Mouse (Mus musculus): ENCODE measurements at regions not wholly inside any gene's neighbourhood (a gene's known extent, or its start where the extent isn't known, plus 50 kb on each side); places are given as distances from the start of the nearest gene placed in this dataset.

DNA sequence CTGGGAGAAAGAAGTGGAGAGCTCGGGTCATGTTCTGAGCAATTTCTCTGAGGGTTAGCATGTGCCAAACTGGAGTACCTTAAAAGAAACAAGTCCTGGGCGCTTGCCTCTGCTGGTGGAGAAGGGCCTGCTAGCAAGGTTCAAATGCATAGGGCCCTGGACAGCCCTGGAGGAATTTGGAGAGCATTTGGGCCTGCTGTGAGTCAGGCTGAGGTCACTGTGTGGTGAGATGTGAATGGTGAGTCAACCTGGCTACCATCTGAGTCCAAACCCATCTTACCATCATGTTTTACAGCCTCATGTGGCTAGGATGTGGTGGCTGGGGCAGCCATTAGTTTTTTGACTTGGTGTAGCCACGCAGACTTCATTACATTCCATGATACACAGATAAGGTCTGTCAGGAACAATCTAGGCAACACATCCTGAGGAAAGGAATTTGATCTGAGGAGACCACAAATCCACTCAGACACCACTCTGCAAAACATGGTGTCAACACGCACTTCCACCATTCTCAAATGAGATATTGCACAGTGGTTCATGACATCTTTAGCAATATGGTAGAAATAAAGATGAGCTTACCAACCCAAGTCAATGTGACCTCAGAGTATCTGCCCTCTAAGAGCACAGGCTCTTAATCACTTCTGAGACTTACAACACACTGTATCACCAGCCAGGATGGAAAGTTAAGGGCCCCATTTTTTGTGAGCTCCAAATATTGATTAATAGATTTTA lies 83.1 kb downstream of the Thbs2 start:
- no peak for DNase-seq

DNA sequence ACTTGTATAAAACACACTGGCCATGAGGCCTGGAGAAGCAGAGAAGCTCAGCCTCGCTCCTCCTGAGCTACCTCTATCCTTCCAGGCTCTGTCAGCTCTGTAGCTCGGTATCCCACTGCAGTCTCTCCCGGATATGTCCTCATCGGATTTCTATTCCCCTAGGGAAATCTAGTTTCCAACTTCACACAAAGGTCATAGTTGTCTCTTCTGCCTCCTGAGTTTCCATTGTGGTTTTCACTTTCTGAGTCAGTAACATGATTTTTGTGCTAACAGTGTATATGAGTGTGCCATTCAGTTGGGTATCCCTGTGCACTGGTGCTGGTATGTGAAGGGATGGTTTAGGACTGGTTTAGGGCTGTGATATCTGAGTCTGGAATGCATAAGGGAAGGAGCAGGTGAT lies 85.2 kb downstream of the Thbs2 start:
- DNase-seq, result no peak

DNA sequence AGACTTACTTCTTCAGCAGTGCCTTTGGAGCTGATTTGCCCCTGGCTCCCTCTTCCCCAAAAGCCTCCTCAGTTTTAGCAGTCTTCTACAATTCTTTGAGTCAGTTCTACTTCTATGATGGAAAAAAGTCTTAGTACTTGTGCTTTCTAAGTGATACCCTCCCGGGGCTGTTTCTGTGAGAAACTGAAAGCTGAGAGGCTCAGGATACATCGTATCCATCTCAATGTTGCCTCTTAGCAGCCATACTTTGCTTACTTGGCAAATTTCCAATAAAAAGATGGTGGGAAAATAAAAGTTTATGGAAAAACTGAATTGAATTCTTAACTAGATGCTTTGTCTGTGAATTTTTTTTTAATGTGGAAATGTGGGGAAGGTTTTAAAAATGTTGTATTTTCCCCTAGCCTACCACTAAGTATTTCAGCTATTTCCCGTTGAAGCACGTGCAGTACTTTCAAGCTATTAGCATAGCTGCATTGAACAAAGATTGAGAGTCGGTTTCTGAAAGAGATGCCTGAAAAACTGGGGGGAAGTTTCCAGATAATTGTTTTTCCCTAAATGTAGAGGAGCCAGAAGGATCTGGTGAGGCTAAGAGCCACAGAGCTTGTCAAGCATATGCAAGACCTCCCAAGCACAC lies 87.6 kb downstream of the Thbs2 start:
- DNase-seq, result no peak

DNA sequence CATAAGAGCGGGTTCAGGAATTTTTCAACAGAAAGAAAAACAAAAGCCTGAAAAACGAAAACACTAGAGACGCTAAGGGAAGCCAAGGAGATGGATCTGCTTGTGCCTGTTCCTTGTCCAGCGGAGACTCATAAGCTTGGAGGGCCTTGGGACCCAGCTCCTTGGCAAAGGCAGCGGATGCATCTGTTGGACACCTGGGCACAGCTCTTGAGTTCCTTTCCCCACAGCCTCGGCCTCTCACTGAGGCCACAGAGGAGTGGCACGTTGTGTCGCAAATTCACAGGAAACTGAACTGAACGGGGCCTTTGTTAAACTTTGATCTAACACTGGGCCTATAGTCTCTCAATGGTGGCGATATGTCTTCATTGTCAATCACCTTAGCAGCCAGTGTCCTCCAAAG lies 94.4 kb downstream of the Thbs2 start:
- DNase-seq, result no peak

DNA sequence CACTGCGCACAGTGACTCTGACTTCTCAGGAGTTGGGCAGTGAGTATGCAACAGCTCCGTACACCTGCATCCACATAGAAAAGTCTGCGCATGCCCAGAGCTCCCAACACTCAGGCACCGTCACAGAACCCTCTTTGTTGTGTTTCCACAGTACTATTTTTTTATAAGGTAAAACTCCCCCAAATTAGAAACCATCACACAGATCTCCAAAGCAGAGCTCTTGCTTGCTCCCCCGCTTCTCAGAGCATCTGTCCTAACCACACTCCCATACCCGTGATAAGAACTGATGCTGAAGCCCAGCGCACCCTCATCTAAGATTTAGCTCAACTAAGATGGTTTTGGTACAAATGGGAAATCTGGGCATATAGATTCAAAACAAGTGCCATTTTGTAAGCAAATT lies 97.6 kb downstream of the Thbs2 start:
- DNase-seq, result no peak

DNA sequence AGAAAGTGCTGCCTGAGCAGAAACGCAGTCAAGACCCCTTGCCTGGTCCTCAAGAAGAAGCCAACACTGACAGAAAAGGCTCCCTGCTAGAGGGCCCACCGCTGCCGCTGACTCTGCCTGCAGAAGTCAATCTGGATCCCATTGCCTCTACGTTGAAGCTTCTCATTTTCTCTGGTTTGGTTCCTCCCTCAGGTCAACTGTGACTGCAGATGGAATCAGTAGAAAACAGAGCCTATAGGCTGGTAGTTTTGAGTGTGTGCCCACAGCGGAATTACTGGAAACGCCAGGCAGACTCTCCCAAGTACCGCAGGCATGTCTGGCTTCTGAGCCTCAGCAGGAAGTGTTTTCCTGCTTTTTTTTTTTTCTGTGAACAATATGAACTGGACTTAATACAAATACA lies 98.5 kb downstream of the Thbs2 start:
- peak; percentile 22 for DNase-seq

DNA sequence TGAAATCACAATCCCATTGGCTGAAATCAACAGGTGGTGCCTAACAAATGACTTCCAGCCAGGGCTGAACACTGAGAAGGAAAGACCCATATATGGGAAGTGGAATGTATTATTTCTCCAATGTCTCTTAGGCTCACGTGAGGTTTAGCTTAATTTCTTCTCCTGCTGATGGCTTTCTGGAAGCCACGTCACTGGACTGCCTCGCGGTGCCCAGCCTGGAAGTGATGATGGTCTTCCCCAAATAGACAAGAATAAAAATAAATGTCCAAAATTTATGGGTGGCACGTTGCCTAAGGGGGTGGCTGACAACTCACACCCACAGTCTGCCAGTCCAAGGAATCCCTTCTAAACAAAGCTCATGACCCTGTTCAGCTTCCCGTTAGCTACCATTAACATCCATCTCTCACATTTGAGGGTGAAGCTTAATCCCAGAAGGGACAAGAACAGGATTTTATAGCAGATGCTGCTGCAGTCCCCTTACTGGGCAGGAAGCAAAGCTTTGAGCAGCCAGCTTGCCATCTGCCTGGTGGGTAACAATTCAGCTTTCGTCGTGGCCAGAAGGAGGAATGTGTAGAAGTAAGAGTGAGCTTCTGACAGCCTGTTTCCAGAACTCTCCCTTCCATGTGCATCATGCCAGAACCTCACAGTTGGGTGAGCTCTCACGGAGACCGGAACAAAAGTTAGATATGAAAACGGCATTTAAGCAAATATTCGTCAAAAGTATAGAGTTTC lies 105.8 kb downstream of the Thbs2 start:
- no peak for DNase-seq

DNA sequence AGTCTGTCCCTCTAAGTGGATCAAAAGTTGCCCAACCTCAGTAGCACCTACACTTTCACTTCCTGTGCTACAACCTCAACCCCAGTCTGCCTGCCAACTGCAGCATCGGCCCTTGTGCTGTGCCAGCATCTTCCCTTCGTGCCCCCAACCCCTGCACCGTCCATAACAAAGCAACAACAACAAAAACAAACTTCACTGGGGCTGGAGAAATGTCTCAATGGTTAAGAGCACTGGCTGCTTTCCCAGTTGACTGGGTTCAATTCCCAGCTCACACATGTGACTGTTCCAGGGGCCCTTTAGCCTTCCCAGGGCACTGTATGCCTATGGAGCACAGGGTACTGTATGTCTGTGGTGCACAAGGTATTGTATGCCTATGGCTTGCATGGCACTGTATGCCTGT lies 114.4 kb downstream of the Thbs2 start:
- DNase-seq, result no peak

DNA sequence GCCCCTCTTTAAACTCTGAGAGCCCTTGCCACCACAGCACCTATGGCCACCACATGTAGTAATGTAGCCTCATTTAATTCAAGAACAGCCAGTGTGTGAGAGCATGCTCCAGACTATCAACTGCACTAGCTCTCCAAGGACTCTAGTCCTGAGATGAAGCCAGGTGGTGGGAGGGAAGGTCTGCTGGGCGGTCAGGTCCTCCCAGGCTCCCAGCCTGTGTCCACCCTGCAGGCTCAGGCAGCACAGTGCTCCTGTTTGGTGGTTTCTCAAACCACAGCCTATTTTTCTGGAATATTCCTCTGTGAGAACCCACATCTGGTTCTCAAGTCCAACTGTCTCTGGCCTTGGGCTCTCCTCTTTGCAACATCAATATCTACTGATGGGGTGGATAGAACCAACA lies 115.3 kb downstream of the Thbs2 start:
- DNase-seq, result no peak

DNA sequence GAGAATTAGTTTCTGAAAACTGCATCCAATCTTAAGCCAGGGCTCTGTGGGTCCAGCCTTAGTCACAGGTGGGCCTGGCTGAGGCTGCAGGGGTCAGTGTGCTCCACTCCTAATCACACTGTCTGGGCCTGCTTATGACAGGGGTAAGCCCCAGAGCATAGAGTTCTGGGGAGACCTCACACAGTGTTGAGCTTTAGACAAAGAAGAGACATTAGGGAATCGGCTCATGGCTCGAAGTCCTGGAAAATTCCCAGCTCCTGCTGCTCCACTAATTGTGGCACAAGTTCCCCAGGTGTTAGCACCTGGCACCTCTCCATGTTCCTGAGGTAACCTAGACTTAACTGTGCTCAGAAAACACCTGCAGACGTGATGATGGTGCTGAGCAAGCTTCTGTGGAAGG lies 115.8 kb downstream of the Thbs2 start:
- DNase-seq, result no peak

DNA sequence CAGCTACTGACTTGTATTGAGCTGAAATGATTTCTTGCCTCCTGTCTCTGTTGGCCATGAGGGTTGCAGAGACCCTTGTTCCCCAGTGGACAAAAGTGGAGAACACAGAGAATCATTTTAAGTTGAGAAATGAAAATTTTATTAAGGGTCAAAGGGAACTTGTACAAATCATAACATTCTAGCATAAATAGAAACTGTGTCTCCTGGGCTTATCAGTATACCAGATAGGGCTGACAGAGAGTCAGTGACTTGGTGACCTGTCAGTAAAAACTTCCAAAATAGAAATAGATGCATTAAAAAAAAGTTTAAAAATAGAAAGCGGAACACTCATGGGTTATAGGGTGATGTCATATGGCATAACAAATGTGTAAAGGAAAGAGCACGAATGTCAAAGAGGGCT lies 117.9 kb downstream of the Thbs2 start:
- DNase-seq, result no peak

DNA sequence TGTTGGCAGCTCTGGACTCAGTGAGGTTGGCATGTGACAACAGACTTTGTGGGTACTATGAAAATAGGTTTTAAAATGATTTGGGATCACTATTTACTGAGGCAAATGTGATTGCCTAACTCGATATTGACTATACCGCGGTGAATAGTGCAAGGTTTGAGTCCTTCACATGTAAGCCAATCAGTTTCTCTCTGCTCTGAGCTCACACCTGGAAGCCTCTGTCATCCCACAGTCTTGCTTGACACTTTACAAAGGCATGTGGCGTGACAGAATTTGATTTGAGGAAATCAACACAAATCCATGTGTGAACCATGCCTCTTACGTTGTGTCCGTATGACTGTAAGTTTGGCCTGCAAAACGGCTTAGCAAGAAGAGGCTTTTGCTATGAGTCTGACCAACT lies 122.9 kb downstream of the Thbs2 start:
- DNase-seq, result no peak

DNA sequence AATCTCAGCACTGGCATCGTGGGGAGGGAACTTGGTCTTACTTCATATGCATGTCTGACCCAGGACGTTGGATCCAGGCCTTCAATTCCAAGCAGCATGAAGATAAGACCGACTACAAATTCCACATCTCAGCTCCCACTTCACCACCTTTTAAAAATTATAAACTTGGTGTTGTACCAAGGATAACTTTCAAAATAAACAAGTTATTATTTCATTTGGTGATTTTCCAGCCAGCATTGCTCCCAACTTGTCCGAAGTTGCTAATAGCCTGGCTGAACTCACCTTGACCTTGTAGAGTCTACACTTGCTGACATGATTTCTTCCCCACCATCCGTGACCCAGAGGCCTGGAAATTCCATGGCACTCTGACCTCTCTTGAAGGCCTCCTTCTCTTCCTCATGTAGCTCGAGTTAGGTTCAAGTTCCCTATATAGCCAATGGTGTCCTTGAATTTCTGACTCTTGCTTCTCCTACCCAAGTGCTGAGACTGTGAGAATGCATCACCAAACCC lies 123.7 kb downstream of the Thbs2 start:
- no peak for DNase-seq

DNA sequence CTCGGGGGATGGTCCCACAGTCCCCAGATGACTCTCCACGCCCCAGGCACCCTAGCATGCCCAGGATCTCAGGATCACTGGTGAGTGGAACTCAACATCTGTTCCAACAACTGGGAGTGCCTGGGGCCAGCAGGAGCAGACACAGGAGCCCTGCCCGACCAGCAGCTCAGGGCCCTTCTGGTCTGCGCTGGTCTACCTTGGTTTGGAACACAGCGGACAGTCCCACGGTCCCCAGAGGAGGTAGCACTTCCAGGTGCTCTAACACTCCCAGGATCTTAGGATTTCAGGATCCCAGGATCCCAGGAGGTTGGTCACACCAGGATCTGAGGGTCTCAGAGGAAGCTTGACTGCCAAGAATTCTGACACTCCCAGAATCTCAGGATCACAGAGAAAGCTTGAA lies 131.8 kb downstream of the Thbs2 start:
- DNase-seq, result no peak

DNA sequence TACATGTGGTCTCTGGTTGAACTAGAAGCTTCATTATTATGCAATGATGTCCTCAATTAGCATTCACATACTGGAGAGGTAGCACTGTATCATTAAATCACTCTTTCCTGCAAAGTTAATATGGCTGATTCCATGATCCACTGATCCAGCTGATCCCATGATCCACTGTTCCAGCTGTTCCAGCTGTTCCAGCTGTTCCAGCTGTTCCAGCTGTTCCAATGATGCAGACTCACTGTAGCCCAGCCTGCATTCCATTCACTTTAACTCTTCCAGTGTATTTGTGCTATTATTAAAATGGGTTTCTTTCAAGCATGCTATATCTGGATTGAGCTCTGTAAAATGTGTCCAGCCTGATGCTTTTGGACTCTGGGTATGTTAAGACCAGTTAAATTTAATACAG lies 136.8 kb downstream of the Thbs2 start:
- DNase-seq, result no peak

DNA sequence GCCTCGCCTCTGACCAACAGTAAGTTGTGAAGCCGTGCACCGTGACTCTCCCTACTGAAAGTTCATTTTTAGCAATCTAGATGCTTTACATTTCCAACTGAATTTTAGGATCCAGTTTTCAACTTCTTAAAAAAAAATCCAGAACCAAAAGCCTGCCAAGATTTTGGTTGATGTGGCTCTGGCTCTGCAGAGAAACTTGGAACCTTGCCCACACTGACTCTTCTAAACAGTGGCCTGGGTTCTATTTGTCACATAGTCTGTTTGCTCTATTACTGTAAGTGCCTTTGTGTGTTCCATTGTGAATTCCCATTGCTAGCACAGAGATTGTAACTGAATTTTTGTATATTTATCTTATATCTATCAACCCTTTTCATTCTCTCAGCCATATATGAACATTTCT lies 140.8 kb downstream of the Thbs2 start:
- DNase-seq, result peak; percentile 30

DNA sequence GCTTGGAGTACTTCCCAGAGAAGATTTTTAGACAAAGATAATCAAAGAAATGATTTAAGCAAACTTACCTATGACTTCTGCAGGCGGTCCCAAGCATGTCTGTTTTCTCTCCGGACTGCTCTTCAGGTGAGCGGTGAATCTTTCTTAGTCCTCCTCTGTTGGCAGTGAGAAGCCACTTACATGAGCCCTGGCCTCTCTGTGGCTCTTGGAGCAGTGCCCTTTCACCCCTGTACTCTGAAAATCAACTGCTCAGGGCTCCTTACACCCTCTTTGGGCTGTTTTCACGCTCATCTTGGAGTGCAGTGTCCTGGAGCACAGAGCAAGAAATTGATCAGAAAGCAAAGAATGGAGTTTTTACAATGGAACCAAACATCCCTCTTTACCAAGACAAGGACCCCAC lies 142.0 kb downstream of the Thbs2 start:
- DNase-seq, result no peak

DNA sequence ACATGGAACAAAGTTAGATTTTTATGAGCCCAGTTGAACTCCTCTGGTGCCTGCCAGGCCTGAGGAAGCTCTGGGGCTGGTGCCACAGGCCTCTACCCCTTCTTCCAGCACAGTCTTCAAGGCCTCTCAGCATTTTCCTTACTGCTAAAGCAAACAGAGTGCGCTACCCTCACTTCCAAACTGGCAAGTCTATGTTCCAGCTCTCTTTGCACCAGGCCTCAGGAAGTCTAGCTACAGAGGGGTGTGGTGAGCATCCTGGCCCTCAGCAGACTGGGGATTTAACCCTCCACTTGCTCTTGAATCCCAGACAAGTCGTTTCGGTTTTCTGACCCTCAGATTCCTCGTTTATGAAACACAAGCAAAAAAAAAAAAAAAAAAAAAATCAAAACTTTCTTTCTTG lies 142.4 kb downstream of the Thbs2 start:
- DNase-seq, result peak; percentile 5

DNA sequence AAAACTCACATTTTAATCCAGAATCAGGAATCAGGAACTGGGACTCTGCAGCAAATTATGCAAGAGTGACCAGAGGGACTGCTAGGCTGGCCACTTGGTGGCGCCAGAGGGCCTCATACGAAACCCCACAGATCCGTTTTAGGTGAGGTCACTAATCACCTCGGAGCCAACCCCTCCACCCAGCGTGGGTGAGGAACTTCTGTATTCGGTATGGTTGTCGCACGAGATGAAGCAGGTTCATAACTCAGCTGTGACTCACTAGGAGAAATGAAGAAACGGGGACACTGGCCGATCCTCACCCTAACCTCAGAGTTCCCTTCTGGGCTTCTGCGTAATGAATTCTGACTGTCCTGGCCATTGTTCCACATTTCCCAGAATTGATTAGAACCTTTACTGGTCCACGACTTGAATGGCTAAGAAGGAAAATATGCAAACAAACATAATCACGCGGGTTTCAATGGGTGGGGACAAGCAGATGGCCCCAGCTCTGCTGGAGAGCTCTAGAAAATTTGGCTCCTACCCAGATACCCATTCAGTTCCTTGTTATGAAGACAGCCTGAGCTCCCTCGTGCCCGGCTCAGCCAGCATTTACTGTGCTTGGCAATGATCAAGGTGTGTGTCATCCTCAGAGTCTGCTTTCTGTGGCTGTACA lies 148.1 kb downstream of the Thbs2 start:
- DNase-seq, result peak; percentile 87

DNA sequence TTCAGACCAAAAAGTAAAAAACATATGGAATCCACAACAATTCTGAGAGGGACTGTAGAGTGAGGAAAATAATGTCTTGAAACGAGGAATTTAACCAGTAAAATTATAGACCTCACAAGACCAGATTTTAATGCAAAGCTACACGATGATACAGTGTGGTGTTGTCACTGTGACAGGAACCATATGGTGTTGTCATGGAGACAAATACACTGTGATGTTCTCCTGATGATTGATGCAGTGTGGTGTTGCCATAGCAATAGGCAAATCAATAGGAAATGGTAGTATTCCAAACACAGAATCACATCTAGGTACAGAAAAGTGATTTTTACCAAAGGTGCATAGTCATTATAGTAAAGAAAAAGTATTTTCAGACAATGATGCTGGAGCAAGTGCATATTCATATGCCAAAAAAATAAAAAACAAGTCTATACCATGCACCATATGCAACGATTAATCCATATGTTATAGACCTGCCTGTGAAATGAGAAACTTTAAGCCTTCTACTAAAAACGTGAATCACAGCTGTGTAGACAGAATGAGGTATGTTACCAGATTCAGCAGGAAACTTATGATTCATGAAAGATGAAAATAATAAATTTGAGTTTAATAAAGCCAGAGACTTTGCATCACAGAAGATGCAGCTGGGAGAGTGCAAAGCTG lies 149.6 kb downstream of the Thbs2 start:
- no peak for DNase-seq

DNA sequence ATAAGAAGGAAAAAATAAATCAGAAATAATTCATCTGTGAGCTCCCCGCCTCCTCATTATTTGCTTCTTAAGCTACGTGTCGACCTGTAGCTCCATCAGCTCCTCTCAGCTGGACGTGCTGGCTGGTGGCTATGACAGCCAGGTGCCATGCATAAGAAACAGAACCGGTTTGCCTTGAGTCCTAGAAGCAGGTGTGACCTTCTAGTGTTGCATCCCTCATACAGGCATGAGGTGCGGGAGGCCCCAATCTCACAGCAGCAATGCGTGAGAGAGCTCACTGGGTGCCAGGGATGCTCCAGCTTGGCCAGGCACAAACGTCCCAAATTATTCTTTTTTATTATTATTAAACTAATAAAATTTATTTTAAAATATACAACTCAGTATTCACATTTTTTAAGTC lies 153.0 kb downstream of the Thbs2 start:
- no peak for DNase-seq

DNA sequence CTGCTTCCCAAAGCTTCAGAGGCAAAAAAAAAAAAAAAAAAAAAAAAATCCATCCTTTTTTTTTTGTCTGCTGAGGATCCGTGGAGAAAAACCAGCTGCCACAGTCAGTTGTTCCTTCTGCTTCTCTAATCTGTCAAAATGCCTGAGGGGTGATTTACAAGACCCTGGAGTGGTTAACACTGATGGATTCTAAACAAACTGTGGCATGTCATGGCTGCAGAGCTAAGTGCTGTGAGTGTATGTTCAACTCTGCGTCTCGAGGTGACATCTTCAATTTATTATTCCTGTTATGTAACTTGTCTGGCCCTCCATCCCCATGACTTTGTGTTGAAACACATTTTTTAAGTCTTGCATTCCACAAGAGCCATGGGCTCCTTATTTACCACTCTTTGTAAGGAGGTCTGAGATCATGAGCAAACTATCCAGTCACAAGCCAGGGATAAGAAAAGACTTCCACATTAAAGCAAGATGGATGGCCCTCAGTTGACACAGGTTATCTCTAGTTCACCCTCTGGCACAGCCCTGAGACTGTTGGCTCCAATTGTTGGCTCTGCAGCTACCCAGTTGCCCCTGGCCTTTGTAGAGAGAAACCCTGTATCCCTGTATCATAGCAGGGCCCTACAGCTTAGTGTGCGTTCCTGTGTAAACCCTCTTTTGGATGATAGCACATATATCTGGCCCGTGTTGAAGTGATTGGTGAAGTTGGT lies 153.6 kb downstream of the Thbs2 start:
- peak; percentile 52 for DNase-seq

Data from lung, postnatal 10 days (tissue).